Mouse (Mus musculus) cerebellum, adult 2 months (tissue): ENCODE results near the gene Sfta2. TPM values are rescaled to one million over a fixed set of nuclear protein-coding genes. Genes with fewer than 3 reads are reported as not detected.

Experiments used
- DNase-seq, 2 experiments: peaks; one replicate each; pipeline ENCODE4 v3.0.0; 2021
- H3K27ac ChIP-seq: fragments of 200-500 bp; 2 replicates; pipeline ENCODE4 v1.5.1; 2012; ENCODE audit warnings: low read length, control low read depth, inconsistent platforms; ENCODE audit not compliant: insufficient read depth
- H3K27me3 ChIP-seq: fragments of 200-500 bp; 2 replicates; pipeline ENCODE4 v1.6.1; 2012; ENCODE audit warnings: inconsistent platforms, mild to moderate bottlenecking, low read length, moderate library complexity; ENCODE audit not compliant: control insufficient read depth, insufficient read depth
- H3K4me1 ChIP-seq: fragments of 200-500 bp; 2 replicates; pipeline ENCODE4 v1.6.1; 2011; ENCODE audit warnings: low read length; ENCODE audit not compliant: control insufficient read depth, insufficient read depth
- H3K4me3 ChIP-seq: fragments of 200-500 bp; replicated peaks from 2 replicates; pipeline ENCODE3; 2011; ENCODE audit warnings: mild to moderate bottlenecking, low read depth, low read length, control low read depth; ENCODE audit not compliant: insufficient read depth
- CTCF ChIP-seq: fragments of 200-500 bp; IDR thresholded peaks from 2 replicates; pipeline ENCODE4 v1.5.1; 2011; ENCODE audit warnings: low read depth, mild to moderate bottlenecking, control low read depth, low read length, moderate library complexity, borderline replicate concordance; ENCODE audit not compliant: insufficient read depth
- POLR2A ChIP-seq: fragments of 200-500 bp; IDR thresholded peaks from 2 replicates; pipeline ENCODE4 v1.6.1; 2011; ENCODE audit warnings: low read length, control low read depth, borderline replicate concordance; ENCODE audit not compliant: insufficient read depth
- WGBS: fragments of 180-500 bp; shearing (Covaris S2); methylation state at CpG from one replicate; pipeline ENCODE4 v1.1.7; 2018; 5-methylcytosine and 5-hydroxymethylcytosine counted together
- polyA plus RNA-seq: library from polyadenylated mRNA; depleted of rRNA; stranded (reverse); fragments of >200 nt; gene quantifications from 2 replicates; pipeline ENCODE4 v1.2.3, GENCODE M21; 2012

Gene Sfta2
- polyA plus RNA-seq, 1 experiment, result not detected

GRCm38 (mm10) chr17:35594456-35594855, 6.9 kb upstream of the Sfta2 start:
- DNase-seq, result no peak
- TF ChIP-seq POLR2A (no peak), CTCF (no peak)
- 80% methylated on average over 7 of the region's 7 CpGs for WGBS
- no peaks in the 10 kb centered on the region for H3K27me3 ChIP-seq
- H3K4me3 ChIP-seq, result no peak overlapping the region
- no peak overlapping the region for H3K27ac ChIP-seq
- H3K4me1 ChIP-seq, result no peaks in the 10 kb centered on the region

GRCm38 (mm10) chr17:35597399-35597798, 4.0 kb upstream of the Sfta2 start:
- H3K27me3 ChIP-seq, result no peaks in the 10 kb centered on the region
- DNase-seq, result no peak
- no peak overlapping the region for H3K4me3 ChIP-seq
- TF ChIP-seq CTCF (no peak), POLR2A (no peak)
- no peak overlapping the region for H3K27ac ChIP-seq
- H3K4me1 ChIP-seq, result no peaks in the 10 kb centered on the region
- WGBS, result 92% methylated on average over 3 of the region's 3 CpGs

- H3K27ac ChIP-seq, result no peak overlapping the region
- no peaks in the 10 kb centered on the region for H3K4me1 ChIP-seq
- WGBS, result 58% methylated on average over 8 of the region's 8 CpGs
- H3K27me3 ChIP-seq, result no peaks in the 10 kb centered on the region
- TF ChIP-seq POLR2A, result no peak
- no peak for TF ChIP-seq CTCF
- no peak overlapping the region for H3K4me3 ChIP-seq
- DNase-seq, result no peak
These were observed 496 bp downstream of the Sfta2 start for GRCm38 (mm10) chr17:35601736-35602354.

- Histone ChIP-seq H3K4me1 (no peaks in the 10 kb centered on the region), H3K27me3 (no peaks in the 10 kb centered on the region), H3K27ac (no peak overlapping the region), H3K4me3 (no peak overlapping the region)
- DNase-seq, result no peak
- 82% methylated on average over 4 of the region's 4 CpGs for WGBS
- no peak for TF ChIP-seq POLR2A
- TF ChIP-seq CTCF, result no peak
These were observed 15.8 kb downstream of the Sfta2 start for GRCm38 (mm10) chr17:35617127-35617526.

- no peak for DNase-seq
- WGBS, result 92% methylated on average over 7 of the region's 7 CpGs
- Histone ChIP-seq H3K27me3 (no peaks in the 10 kb centered on the region), H3K4me3 (no peak within 1 kb of the TSS), H3K27ac (no peak within 1 kb of the TSS), H3K4me1 (no peaks in the 10 kb centered on the region)
- TF ChIP-seq CTCF (no peak), POLR2A (no peak)
These were observed 25.2 kb downstream of the Sfta2 start, which contains the start of gene Gm9573 for GRCm38 (mm10) chr17:35626537-35626936. Gene Gm9573, minus strand, starts transcription at chr17:35626637.

- TF ChIP-seq POLR2A (no peak), CTCF (peak; percentile 28; the same call in 1 of the 2 replicates)
- Histone ChIP-seq H3K27ac (no peak overlapping the region), H3K4me1 (no peaks in the 10 kb centered on the region), H3K27me3 (no peaks in the 10 kb centered on the region), H3K4me3 (no peak overlapping the region)
- WGBS, result 34% methylated on average over 1 of the region's 1 CpGs
- peak in 1 of 2 experiments; percentile 21 for DNase-seq
These were observed 32.6 kb downstream of the Sfta2 start for GRCm38 (mm10) chr17:35633992-35634391.

GRCm38 (mm10) chr17:35635202-35635601, 33.9 kb downstream of the Sfta2 start:
- no peak for DNase-seq
- Histone ChIP-seq H3K4me1 (no peaks in the 10 kb centered on the region), H3K4me3 (no peak overlapping the region), H3K27ac (no peak overlapping the region), H3K27me3 (no peaks in the 10 kb centered on the region)
- 72% methylated on average over 3 of the region's 3 CpGs for WGBS
- TF ChIP-seq CTCF (no peak), POLR2A (no peak)

- TF ChIP-seq POLR2A (peak; percentile 28; the same call in 1 of the 2 replicates), CTCF (peak; percentile 79)
- no peak overlapping the region; the same call in 1 of the 2 replicates for H3K27ac ChIP-seq
- peak; percentile 77 to 82 for DNase-seq
- H3K4me1 ChIP-seq, result no peaks in the 10 kb centered on the region
- no peaks in the 10 kb centered on the region for H3K27me3 ChIP-seq
- H3K4me3 ChIP-seq, result peak overlapping the region; percentile 100
- WGBS, result 1% methylated on average over 15 of the region's 15 CpGs
These were observed 34.4 kb downstream of the Sfta2 start for GRCm38 (mm10) chr17:35635699-35636111.
